Mouse (Mus musculus): ENCODE measurements around the gene Ociad2. TPM values are rescaled to one million over a fixed set of nuclear protein-coding genes. Genes with fewer than 3 reads are reported as not detected.
"Not testable (repeated sequence)": the region's sequence is repeated elsewhere in the genome, so short reads cannot be mapped to it uniquely, and the experiment has no call there.

Ociad2 gene
- polyA plus RNA-seq, 1 experiment from 2014 or later: 27.3 TPM

DNA sequence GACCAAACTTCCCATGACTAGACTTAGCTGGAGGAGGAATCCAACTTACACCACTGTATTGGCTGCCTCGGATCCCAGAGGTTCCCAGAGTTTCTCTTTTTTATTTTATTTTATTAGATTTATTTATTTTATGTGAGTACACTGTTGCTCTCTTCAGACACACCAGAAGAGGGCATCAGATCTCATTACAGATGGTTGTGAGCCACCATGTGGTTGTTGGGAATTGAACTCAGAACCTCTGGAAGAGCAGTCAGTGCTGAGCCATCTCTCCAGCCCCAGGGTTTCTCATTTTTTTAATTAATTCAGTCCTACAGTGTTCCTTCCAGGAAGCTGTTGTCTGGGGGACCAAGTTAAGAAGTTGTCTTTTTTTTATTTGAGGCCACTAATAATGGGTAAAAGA, 18.1 kb downstream of the Ociad2 start:
- not testable (repeated sequence) for H3K27me3 ChIP-seq (replicated peaks); H3K4me1 ChIP-seq; H3K27ac ChIP-seq; ATAC-seq (replicated peaks); H3K36me3 ChIP-seq (replicated peaks); H3K4me2 ChIP-seq; H3K4me3 ChIP-seq; H3K9me3 ChIP-seq; H3K9ac ChIP-seq
- WGBS: 90% methylated on average over 1 of the region's 1 CpGs

DNA sequence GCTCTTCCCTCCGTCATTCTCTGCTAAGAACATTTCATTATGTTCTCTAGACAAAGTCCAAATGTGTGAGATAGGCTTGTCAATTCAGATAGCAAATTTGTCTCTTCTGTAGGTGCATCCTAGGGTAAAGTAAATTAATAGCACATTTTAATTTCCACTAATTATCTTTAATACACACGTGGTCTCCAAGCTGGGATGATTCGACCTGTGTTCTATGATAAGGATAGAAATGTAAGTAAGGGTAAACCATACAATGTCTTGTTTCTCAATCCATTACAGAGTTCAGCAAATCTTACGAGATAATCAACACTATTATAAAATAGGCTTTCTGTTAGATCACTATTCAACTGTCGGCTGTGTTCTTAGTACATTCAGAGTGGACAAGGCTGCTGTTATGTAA, 21.5 kb downstream of the Ociad2 start:
- no peaks in the 10 kb centered on the region for H3K4me1 ChIP-seq
- H3K36me3 ChIP-seq (replicated peaks): peaks cover 5% of the 10 kb centered on the region
- no peak for ATAC-seq (replicated peaks)
- H3K4me3 ChIP-seq: no peak overlapping the region
- no peak overlapping the region for H3K4me2 ChIP-seq
- H3K9ac ChIP-seq: no peak overlapping the region
- no peaks in the 10 kb centered on the region for H3K9me3 ChIP-seq
- 90% methylated on average over 5 of the region's 5 CpGs for WGBS
- H3K27ac ChIP-seq: no peak overlapping the region
- no peaks in the 10 kb centered on the region for H3K27me3 ChIP-seq (replicated peaks)

- 95% methylated on average over 2 of the region's 2 CpGs for WGBS
- Histone ChIP-seq H3K4me3 (no peak overlapping the region), H3K36me3 (replicated peaks) (peaks cover 28% of the 10 kb centered on the region), H3K9me3 (no peaks in the 10 kb centered on the region), H3K27ac (no peak overlapping the region), H3K4me2 (no peak overlapping the region), H3K9ac (no peak overlapping the region), H3K4me1 (no peaks in the 10 kb centered on the region), H3K27me3 (replicated peaks) (no peaks in the 10 kb centered on the region)
- ATAC-seq (replicated peaks): no peak
Measured at GRCm38 (mm10) chr5:73314654-73315053, 26.2 kb downstream of the Ociad2 start.

DNA sequence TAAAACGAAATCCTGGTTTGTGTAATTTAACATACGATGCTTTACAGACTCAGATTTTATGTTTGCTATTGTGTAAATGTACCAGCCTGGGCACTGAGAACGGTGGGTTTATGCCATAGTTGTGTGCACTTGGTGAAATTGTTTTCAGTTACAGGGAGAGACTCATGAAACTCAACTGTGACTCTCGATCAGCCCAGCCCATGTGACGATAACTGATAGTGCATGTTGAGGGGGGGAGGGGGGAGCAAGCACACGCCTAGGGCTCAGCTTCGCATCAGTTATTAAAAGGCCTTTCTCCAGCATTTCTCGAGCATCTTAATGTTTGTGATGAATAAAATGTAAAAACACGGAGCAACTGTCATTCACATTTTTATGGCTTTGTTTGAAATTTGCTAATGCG, 27.2 kb downstream of the Ociad2 start:
- H3K4me2 ChIP-seq: no peak overlapping the region

GRCm38 (mm10) chr5:73311458-73311857, 29.4 kb downstream of the Ociad2 start:
- peaks cover 47% of the 10 kb centered on the region for H3K36me3 ChIP-seq (replicated peaks)
- no peaks in the 10 kb centered on the region for H3K4me1 ChIP-seq
- H3K4me3 ChIP-seq: no peak overlapping the region
- ATAC-seq (replicated peaks): no peak
- no peaks in the 10 kb centered on the region for H3K27me3 ChIP-seq (replicated peaks)
- 95% methylated on average over 5 of the region's 5 CpGs for WGBS
- no peak overlapping the region for H3K4me2 ChIP-seq
- no peak overlapping the region for H3K9ac ChIP-seq
- H3K9me3 ChIP-seq: no peaks in the 10 kb centered on the region
- no peak overlapping the region for H3K27ac ChIP-seq

More for the DNA sequence above, 27.2 kb downstream of the Ociad2 start:
- Histone ChIP-seq H3K27ac (no peak overlapping the region), H3K36me3 (replicated peaks) (peaks cover 35% of the 10 kb centered on the region), H3K4me3 (no peak overlapping the region), H3K9me3 (no peaks in the 10 kb centered on the region), H3K9ac (no peak overlapping the region), H3K4me1 (no peaks in the 10 kb centered on the region), H3K27me3 (replicated peaks) (no peaks in the 10 kb centered on the region)
- no peak for ATAC-seq (replicated peaks)
- 91% methylated on average over 10 of the region's 10 CpGs for WGBS

DNA sequence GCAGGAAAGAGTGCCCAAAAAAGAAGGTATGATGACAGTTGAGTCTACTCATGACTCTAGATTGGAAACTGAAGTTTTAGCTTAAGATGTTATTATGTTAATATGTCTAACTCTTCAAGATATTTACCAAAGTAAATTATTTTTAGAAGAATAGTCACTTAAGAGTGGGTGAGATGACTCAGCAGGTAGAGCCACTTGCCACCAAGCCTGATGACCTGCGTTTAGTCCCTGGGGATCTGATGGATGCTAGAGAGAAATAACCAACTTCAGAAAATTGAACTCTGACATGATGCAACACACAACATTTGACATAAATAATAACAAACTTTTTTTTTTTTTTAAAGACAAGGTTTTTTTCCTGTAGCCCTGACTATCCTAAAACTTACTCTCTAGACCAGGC, 30.4 kb downstream of the Ociad2 start:
- no peak overlapping the region for H3K4me2 ChIP-seq
- H3K27me3 ChIP-seq (replicated peaks): no peaks in the 10 kb centered on the region
- peaks cover 53% of the 10 kb centered on the region for H3K36me3 ChIP-seq (replicated peaks)
- no peak overlapping the region for H3K9ac ChIP-seq
- H3K9me3 ChIP-seq: no peaks in the 10 kb centered on the region
- H3K4me1 ChIP-seq: no peaks in the 10 kb centered on the region
- WGBS: 96% methylated on average over 1 of the region's 1 CpGs
- no peak overlapping the region for H3K4me3 ChIP-seq
- H3K27ac ChIP-seq: no peak overlapping the region
- no peak for ATAC-seq (replicated peaks)

DNA sequence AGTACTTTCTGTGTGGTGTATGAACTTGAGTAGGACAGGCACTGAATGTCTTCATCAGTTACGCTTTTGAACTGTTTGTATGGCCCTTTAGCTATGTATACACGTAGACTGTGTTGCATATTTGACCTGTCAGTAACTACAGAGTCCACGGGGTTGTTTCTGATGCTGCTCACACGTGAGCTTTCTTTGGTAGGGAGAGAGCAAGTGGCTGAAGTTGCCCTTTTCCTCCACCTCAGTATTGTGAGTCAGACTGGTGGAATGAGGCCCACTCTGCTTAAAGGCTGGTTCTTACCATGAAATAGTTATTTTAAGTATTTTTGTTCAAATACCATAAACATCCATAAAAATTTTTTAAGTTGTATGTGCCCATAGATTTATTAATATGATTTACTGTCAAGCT, 31.3 kb downstream of the Ociad2 start:
- no peak overlapping the region for H3K4me3 ChIP-seq
- peaks cover 53% of the 10 kb centered on the region for H3K36me3 ChIP-seq (replicated peaks)
- no peaks in the 10 kb centered on the region for H3K27me3 ChIP-seq (replicated peaks)
- no peaks in the 10 kb centered on the region for H3K4me1 ChIP-seq
- H3K9ac ChIP-seq: no peak overlapping the region
- no peak for ATAC-seq (replicated peaks)
- H3K9me3 ChIP-seq: no peaks in the 10 kb centered on the region
- no peak overlapping the region for H3K4me2 ChIP-seq
- no peak overlapping the region for H3K27ac ChIP-seq
- 93% methylated on average over 4 of the region's 4 CpGs for WGBS

- Histone ChIP-seq H3K4me1 (no peaks in the 10 kb centered on the region), H3K4me2 (no peak overlapping the region), H3K9me3 (no peaks in the 10 kb centered on the region), H3K4me3 (no peak overlapping the region), H3K27me3 (replicated peaks) (no peaks in the 10 kb centered on the region), H3K27ac (no peak overlapping the region), H3K9ac (no peak overlapping the region), H3K36me3 (replicated peaks) (peaks cover 48% of the 10 kb centered on the region)
- ATAC-seq (replicated peaks): no peak
- WGBS: 93% methylated on average over 3 of the region's 3 CpGs
Measured at GRCm38 (mm10) chr5:73307297-73307696, 33.5 kb downstream of the Ociad2 start.

GRCm38 (mm10) chr5:73306486-73306885, 34.3 kb downstream of the Ociad2 start:
- Histone ChIP-seq H3K4me2 (no peak overlapping the region), H3K4me3 (no peak overlapping the region), H3K36me3 (replicated peaks) (peaks cover 54% of the 10 kb centered on the region), H3K9me3 (no peaks in the 10 kb centered on the region), H3K4me1 (no peaks in the 10 kb centered on the region), H3K27me3 (replicated peaks) (no peaks in the 10 kb centered on the region), H3K27ac (no peak overlapping the region), H3K9ac (no peak overlapping the region)
- 96% methylated on average over 6 of the region's 6 CpGs for WGBS
- no peak for ATAC-seq (replicated peaks)

DNA sequence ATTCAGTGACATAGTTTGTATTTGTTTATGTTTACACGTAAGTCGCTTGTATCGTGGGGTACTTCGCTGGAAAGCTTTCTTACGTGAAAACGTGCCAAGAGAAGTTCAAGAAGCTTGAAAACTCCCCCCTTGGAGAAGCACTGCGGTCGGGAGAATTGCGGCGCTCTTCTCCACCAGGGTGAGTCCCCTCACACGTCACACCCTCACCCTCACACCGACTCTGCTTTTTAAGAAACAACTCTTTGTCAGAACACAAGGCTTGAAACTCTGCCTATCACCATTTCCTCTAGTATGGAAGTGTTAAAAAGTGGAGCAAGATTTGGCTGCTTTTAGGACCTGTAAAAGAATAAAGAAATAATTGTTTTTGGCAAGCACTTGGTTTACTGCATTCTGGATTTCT, 36.3 kb downstream of the Ociad2 start:
- Histone ChIP-seq H3K9me3 (no peaks in the 10 kb centered on the region), H3K36me3 (replicated peaks) (peaks cover 52% of the 10 kb centered on the region), H3K27ac (no peak overlapping the region), H3K4me3 (no peak overlapping the region), H3K4me1 (no peaks in the 10 kb centered on the region), H3K4me2 (no peak overlapping the region), H3K27me3 (replicated peaks) (no peaks in the 10 kb centered on the region), H3K9ac (no peak overlapping the region)
- ATAC-seq (replicated peaks): no peak
- WGBS: 91% methylated on average over 12 of the region's 12 CpGs

GRCm38 (mm10) chr5:73301601-73302307, 39.1 kb downstream of the Ociad2 start:
- no peak overlapping the region for H3K4me2 ChIP-seq
- H3K4me1 ChIP-seq: no peaks in the 10 kb centered on the region
- peaks cover 37% of the 10 kb centered on the region for H3K36me3 ChIP-seq (replicated peaks)
- no peak overlapping the region for H3K27ac ChIP-seq
- ATAC-seq (replicated peaks): no peak
- H3K9ac ChIP-seq: no peak overlapping the region
- WGBS: 90% methylated on average over 7 of the region's 7 CpGs
- no peaks in the 10 kb centered on the region for H3K27me3 ChIP-seq (replicated peaks)
- no peak overlapping the region for H3K4me3 ChIP-seq
- H3K9me3 ChIP-seq: no peaks in the 10 kb centered on the region

DNA sequence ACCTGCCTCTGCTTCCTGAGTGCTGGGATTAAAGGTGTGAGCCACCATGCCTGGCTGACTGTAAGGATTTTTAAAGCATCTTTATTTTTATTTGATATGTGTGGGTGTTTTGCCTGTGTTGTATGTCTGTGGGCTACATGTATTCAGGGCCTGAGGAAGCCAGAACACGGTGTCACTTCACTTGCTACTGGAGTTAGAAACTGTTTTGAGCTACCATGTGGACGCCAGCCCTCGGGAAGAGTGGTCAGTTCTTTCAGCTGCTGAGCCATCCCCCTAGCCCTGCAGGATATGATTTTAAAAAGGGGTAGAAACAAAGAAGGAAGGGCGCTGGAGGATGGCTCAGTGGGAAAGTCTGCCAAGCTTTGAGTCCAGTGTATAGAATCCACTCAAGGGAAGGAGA, 44.9 kb downstream of the Ociad2 start:
- Histone ChIP-seq H3K36me3 (replicated peaks) (peaks cover 11% of the 10 kb centered on the region; the same call in 1 of the 2 replicates), H3K9me3 (no peaks in the 10 kb centered on the region), H3K4me2 (no peak overlapping the region), H3K9ac (no peak overlapping the region), H3K4me1 (peaks cover 23% of the 10 kb centered on the region), H3K27ac (no peak overlapping the region), H3K4me3 (no peak overlapping the region), H3K27me3 (replicated peaks) (no peaks in the 10 kb centered on the region)
- 80% methylated on average over 4 of the region's 4 CpGs for WGBS
- ATAC-seq (replicated peaks): no peak

GRCm38 (mm10) chr5:73295016-73295415, 45.8 kb downstream of the Ociad2 start:
- H3K4me1 ChIP-seq: peaks cover 23% of the 10 kb centered on the region
- no peak overlapping the region for H3K9ac ChIP-seq
- H3K9me3 ChIP-seq: no peaks in the 10 kb centered on the region
- H3K4me3 ChIP-seq: no peak overlapping the region
- no peaks in the 10 kb centered on the region for H3K27me3 ChIP-seq (replicated peaks)
- no peak overlapping the region for H3K4me2 ChIP-seq
- no peak overlapping the region for H3K27ac ChIP-seq
- no peak for ATAC-seq (replicated peaks)
- 97% methylated on average over 7 of the region's 7 CpGs for WGBS
- 0 out of 2 replicates have a peak, but pooled peaks cover 8% of the 10 kb centered on the region for H3K36me3 ChIP-seq (replicated peaks)

Measured in midbrain, embryonic 15.5 days (tissue).